Mouse (Mus musculus) brain, embryonic 18.5 days (tissue): Measurements from ENCODE around the gene Tbx15.

ENCODE experiments used
- DNase-seq: peaks from one replicate; pipeline ENCODE4 v3.0.0-alpha.2; 2012; ENCODE audit warnings: low read depth, low spot score

The Tbx15 gene

DNA sequence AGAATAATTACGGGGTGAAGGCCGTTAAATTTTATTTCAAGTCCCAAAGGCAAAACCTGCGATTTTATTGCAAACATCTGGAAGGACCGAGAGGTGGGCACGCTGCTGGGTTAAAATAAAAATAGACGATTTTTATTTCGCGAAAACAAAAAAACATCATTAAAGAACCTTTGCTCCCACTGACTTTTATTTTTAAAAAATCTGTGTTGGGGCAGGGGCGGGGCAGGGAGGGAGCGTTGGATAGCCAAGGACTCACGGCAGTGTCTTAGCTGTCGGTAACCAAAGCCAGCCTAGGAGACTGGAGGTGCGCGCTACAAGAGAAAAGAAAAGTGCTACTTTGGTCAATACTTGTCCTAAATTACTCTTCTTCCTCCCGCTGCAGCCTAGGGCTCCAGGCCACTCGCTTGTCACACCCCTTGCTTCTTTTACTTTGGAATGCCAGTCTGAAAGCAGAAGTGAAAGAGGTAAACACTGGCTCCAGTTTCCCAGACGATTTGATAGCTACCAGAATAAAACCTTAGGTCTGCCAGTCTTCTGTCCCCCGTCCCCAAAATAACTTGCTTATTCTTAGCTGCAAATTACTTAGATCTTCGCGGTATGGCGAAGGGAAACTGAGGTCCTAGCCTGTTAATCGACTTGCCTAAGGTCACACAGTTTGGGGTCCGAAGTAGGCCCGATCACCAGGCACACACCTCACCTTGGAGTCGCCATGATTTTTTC lies 8.8 kb downstream of the Tbx15 start:
- no peak for DNase-seq

DNA sequence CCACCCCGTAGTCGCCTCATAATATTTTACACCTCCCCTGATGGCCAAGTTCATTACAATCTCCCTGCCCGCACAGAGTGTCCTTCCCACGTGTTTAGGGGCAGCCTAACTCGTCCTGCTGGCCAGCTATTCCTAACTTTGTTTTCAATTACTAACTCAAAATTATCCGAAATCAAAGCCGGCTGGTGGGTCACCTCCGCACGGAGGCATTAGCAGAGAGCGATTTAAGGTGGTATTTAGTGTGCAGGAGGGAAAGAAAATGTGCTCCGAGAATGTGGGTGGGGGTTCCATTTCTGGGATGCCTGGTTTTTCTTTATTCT lies 9.3 kb downstream of the Tbx15 start:
- no peak for DNase-seq

DNA sequence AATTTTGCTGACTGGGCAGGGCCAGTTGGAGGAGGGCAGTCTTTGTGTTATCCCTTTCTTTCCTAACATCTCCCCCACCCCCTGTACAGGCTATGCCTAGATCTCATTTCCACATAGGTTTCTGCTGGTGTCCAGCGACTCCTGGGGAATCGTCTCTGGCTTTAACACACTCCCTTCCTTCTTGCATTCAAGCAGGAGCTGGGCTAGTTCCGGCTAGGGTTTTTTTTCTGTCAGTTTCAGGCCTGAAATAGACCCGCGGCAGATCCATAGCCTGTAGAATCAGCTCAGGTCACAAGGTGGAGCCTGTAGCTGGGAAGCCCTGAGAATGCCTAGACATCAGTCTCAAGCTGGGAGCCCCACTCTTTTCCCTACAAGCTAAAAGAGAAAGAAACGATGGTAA lies 9.7 kb downstream of the Tbx15 start:
- no peak for DNase-seq

DNA sequence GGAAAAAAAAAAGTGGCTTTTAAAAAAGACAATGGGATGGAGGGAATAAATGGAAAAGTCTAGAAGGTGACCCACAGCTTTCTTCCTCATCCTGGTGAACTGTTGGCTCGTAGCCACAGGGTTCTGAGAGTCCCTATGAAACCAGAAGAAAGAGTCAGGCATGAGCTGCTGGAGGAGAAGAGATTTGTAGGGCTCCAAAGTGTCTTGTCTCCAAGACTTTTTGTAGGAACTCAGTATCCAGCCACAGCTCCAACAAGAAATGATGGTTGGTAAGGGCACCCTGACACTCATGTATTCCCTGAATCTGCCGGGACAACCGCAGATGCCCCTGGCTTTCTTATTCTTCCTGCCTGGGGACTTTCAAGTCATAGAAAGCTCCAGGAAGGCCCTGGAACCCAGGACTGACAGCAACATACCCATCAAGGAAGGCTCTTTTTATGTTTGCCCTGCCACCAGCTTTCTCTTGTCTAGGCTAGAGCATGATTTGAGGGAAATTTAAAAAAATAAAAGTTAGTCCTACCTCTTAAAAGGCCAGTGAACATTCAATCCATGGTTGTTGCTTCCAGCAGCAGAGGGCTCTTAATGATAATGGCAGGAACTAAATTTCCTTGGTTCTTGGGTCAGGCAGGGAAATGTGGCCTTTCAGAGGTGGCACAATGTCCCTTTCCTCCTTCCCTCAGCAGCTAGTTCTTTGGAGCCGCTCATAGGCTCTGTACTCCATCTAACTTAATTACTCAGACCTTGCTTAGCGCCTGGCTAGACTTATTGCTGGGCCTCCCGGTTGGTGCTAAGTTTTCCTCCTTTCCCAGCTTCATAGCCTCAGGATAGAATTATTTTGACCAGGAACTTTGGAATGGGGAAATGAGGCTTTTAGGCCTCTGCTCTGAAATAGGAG lies 11.3 kb downstream of the Tbx15 start:
- DNase-seq = no peak

DNA sequence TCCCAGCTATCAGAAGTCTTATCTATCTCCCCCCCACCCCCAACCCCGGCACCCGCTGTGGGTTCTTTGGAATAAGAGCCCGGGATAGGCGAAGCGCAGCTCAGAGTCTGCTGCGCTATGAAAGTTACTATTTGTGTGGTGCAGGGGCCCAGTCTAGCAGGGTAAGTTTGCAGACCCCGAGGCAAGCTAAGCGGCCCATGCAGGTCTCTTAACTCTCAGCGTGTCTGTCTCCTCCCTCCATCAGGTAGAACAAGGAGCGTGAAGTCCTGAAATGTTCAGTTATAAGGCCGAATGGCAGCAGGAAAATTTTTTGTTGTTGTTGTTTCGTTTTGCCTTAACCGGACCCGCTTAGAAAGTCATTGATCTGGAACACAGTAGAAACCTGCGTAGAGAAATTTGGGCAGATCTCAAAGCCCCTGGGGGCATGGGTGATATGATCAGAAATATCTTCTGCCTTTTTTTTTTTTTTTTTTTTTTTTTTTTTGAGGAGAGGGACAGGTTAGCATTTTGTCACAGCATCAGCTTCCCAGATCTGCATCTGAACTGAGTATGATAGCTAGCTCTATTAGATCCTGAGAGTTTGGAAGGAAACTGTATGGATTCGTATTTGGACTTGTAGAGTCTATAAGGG lies 12.4 kb downstream of the Tbx15 start:
- DNase-seq = no peak

DNA sequence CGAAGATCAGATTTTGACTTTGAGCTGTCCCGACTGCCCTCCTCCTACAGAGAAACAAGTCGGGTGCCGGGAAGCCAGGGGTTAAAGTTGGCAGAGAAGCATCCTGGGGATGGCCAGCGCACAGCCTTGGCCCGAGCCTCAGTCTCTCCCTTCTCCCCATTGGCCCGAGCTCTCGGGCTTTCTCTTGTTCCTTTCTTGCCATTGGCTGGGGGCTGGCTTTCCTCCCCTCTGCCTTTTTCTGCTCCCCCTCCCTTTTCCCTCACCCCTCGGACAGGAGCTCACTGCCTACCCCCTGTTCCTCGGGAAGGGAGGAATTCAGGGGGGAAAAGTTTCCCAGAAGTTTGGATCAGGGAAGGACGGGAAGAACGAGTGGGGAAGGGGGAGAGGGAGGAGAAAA lies 12.9 kb downstream of the Tbx15 start:
- DNase-seq = no peak

DNA sequence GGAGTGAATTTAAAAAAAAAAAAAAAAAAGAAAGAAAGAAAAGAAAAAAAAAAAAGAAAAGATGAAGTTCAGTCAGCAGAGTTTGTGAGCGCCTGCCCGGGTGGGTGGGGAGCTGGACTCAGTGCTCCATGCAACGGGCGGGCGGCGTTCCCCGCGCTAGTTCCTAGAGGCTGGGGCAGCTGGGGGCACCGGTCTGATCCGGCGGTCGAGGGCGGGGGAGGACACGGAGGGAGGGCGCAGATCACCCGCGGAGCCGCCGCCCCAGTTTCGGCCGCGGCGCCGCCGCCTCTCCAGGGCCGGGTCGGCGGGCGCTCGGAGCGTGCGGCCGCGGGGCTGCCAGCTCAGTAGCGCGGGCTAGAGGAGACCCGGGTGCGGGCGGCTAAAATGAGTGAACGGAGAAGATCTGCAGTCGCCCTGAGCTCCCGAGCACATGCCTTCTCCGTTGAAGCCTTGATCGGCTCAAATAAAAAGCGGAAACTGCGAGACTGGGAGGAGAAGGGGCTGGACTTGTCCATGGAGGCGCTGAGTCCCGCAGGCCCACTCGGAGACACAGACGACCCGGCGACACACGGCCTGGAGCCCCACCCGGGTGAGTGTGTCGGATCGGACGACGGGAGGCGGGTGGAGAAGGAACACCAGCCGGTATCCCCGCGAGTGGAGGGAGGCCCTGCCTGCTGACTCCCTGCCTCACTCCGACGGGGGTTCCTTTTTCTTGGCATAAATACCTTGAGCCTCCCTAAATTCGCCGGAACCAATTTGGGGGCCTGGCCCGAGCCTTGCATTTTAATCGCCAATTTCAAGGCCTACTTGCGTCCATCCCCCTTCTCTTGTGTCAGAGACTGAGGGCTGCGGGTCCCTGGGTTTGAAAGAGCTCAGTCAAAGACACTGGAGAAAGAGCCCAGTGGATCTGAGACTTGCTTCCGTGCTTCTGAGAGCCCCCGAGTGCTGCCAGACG lies 13.6 kb downstream of the Tbx15 start:
- no peak for DNase-seq

DNA sequence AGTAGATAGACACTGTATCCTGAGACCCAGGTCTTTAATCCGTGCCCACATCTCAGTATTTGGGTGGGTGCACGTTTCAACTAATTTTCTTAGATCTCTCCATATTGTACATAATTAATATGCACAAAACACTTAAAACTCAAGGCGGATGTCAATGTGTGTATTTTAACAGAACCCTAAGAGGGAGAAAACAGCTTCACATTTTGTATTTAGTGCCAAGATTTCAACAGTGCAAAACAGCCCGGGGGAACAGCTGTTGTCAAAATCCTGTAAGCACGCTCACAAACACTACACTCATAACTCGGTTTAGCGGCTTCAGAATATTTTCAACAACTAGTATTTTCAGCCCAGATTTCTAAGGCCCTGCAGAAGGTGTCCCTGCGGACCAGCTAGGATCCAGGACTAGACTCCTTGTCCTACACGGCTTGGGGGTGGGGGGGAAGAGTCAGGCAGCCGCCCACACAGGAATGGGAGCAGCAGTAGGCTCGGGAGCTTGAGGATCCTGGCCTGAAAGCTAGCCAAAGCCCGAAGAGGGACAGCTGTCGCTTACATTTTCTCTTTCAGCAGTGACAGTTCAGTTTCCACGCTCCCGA lies 14.5 kb downstream of the Tbx15 start:
- no peak for DNase-seq

DNA sequence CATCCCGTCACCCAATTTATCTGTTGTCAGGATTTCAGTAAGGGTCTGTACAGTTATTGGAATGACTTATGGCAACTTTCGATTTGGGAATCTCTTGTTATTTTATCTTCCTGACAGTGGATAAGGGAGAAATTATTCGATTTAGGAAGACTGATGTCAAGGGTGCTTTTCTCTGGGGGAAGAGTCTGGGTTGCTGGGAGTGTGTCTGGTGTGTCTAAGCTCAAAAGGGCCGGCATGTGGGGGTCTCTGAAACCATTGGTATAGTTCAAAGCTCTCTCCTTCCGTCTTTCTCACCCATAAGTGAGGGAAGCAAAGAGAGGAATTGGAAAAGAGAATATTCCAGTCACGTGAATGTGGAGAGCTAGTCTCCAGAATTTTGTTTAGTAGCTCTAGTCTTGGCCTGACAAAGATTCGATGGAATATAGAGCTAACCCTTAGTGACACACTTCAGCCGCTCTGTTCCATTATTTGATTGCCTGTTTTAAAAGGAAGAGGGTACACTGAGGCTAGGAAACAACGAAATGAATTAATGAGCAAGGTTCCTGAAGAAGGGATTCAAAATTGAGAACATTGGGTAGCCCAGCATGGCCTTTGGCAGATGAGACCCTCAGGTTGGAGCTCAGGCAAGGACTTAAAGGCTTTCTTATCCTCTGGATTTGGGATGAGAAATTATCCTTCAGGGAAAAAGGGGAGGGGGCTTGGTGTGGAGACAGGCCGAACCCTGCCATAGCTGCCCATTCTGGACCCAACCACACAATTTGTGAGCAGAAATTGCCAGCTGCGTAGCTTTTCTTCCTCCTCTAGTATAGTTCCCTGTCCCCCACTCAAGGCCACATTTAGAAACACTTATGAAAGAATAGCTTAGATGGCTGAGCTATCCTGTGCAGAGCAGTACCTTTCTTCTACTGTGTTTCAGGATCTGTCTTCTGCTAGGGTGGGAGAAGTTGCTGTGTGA lies 15.5 kb downstream of the Tbx15 start:
- no peak for DNase-seq

DNA sequence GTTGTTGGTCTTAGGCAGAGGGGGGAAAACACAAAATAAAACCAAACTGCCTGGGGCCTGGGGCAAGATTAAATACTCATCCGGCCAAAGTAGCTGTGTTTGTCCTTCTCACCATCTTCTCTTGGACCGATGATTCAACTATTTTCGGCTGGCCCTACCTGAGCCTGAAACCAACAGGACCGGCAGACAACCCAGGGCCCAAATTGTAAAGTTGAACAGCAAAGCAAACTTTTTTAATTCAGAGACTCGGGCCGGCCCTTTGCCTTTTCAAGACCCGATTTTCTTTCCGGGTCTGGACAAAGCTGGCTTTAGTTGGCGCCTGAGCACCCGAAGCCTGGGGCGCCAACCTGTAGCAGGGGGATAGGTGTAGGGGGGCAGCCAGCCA lies 16.2 kb downstream of the Tbx15 start:
- DNase-seq = no peak

DNA sequence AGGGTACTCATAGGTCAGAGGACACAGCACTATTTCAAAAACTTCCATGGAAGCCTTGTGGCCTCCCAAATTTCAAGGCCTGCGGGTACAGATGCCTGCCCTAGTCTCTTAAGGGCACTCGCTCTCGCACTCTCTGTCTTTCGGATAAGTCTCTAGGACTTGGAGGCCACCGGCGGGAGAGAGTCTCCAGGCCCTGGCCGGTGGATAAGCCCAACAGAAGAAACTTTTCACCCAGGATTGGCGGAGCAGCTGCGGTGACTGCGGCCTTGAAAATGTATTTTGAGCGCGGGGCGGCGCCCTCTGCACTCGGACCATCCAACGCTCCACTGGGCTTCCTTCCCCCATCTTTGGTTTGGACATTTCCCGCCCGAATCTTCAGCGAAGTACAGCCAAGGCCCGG lies 16.6 kb downstream of the Tbx15 start:
- no peak for DNase-seq

DNA sequence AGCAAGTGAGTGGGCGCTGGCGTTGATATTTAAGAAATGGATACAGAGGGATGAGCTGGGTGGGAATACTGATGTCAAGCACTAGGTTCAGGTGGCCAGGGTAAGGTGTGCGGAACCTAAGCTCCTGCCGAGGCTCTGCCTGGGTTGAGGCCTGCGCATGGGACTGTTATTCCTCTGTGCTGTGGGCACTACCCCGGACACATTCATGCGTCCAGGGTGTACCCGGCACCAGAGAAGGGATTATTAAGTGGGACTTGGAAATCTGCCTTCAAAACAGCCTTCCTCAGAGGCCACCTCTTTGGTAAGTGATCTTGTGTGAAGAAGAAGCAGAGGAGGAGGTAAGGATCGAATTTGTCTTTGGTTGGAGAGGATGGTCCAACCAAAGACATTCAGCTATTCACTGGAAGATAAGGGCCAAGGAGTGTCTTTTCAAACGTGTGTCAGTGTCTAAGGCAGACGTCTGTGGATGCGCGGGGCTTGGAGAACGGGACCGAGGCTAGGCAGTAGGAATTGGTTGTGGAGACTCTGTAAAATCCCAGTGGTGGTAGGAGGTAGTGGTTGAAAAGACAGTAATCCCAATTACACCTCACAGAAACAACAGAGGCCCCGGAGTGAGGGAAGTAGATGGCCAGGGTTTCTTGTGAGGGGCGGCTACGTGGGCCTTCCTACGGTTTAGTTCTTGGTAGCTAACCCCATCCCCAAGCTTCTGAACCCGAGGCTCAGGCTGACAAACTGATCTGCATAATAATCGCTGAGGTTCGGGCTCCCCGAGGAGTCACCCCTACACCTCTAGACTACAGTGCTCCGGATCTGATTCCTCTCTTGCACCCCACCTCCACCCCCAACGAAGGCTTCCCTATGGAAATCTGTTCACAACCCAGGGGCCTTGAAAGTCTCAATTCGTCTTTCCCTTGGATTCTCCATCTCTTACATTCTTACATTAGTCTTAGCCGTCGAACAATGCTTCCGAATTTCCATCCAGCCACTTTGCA lies 17.7 kb downstream of the Tbx15 start:
- DNase-seq = no peak

DNA sequence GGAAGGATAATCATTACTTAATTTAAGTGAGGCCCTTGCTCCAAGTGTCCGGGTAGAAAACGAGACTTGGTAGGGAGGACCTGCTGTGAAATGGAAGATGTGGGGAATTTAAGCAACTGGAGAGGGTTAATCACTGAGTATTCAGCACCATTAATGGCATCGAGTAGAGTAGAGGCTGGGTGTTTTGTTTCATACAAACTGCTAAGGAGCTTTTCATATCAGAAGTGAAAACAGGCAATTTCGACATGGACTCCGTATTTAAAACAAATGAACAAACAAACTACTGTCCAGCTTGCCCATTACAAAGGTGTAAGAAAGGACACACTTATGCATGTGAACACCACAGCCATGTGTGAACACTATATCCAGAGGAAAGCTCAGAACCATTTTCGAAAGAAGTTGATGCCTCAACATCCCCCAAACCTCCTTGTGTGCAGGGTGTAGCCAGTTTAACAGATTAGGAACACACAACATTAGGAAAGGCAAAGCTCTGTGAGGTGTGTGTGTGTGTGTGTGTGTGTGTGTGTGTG lies 19.6 kb downstream of the Tbx15 start:
- DNase-seq = no peak

DNA sequence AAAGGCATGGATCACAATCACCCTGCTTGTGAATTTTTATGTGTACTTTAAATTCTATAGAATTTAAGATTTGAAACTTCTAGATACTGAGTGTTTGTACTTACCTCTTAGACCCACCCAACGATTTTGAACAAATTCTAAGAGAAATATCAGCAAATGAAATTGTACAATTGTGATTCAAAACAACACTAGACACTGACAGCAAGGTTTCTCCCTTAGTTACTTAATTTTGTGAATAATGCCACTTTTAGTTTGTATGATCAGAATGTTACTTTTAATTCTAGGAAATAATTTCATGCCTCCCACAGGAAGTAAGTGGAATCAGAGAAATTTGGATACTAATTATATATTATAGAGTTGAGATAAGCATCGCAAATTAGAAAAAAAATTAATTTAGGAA lies 20.2 kb downstream of the Tbx15 start:
- no peak for DNase-seq

DNA sequence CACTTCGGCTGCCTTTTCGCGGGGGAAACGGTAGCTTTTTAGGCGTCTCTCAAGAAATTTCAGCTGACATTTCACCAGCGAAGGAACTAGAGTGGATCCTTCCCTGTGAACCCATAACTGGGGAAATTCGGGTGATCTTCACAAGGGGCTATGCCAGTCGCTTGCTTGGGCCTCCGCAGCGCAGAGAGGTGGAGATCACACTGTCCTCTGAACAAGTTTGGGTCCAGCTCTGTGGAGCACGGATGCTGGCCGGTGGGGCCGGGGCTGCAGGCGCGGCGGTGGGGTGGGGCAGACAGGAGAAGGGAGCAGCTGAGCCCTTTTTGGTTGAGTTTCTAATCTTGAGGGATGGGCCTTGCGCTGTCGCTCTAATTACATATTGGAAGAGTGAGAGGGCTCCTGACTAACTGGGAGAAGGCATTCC lies 21.2 kb downstream of the Tbx15 start:
- DNase-seq = no peak

DNA sequence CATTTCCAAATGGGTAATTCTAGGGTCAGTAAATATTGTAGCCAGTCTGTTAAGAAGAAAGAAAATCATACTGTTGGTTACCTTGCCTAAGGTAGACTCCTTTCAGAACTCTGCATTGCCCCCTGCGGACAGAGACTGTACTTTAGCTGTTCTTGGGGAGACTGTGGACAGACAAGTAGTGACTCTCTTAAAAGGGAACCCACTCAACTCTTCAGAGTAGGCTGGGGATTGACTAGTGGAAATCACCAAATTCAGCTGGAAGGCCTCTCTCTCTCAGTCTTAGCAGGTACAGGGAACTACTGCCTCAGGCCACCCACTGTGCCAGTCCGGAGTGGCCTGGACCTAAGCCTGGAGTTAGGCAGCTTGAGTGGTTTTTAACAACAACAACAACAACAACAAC lies 21.8 kb downstream of the Tbx15 start:
- no peak for DNase-seq

DNA sequence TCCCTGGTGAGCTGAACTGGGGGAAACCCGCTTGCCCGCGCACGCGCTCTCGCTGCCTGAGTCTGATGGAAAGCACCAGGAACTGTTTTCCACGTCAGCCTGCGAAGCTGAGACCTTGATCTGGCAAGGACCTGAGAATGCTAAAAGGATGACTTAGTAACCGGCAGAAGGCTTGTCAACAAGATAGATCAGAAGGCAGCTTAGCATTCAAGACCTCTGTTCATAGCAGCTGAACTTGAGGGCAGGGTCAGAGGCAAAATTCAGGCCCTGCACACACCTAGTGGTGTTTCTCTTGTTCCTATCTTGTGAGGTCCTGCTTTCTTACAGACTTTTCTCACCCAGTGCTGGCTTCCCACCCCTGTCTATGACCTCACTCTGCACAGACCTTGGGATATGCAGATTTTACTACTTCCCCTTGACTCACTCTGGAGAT lies 23.3 kb downstream of the Tbx15 start:
- DNase-seq = no peak

DNA sequence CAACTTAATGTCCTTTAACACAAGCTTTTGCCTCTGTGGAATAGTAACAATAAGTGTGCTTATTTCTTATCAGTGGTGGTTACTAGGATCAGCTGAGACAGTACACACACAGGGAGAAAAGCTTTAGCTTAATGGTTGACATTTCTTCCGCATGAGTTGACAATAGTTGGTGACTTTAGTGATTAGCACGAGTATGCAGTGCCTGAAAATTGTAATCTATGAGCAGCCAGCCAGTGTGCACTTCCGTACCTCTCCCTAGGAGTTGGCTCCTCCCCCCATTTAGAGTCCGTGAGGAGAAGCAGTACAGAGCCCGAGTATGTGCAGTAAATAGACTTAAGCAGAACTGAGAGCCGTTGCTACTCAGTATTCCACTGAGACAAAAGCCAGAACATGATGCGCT lies 24.5 kb downstream of the Tbx15 start:
- DNase-seq = no peak
